Comparison of ENCODE assay signal across 11 mouse cellular contexts in genomic region chr4:140550670-140551069, GRCm38 (mm10).
A peak's percentile ranks its signal among the peaks of the same experiment; 100 is the strongest.
DNase-seq lines count a peak whose midpoint lies in the region; ATAC-seq and TF ChIP-seq lines count a peak whose summit lies in the region.
"Had no signal": no experiment of that assay in that cellular context is flagged by ENCODE, and none has a peak within 500 bp of the region (broad histone marks: within the 10 kb centered on the region; RNA-seq: fewer than 3 reads in every experiment).

No protein-coding gene starts in this region.

- DNase-seq in embryonic facial prominence, embryonic 10.5 days (ENCODE audit: low spot score): no peak
- DNase-seq in kidney, adult 11 months: no peak
- peak; percentile 8 for DNase-seq in thymus, adult 2 months
- no peak for DNase-seq in thymus, postnatal 36 days
- no peak for DNase-seq in lung, postnatal 14 days
- DNase-seq: adrenal gland, adult 8-10 months had no signal

- H3K27me3 ChIP-seq in embryonic facial prominence, embryonic 13.5 days: no peaks in the 10 kb centered on the region
- H3K27me3 ChIP-seq in embryonic facial prominence, embryonic 10.5 days (replicated peaks; ENCODE audit: low read depth, poor library complexity, severe bottlenecking): no peaks in the 10 kb centered on the region
- no peaks in the 10 kb centered on the region for H3K27me3 ChIP-seq in kidney, embryonic 16.5 days (ENCODE audit: insufficient read depth, low read length)
- no peaks in the 10 kb centered on the region; the same call in 1 of the 2 replicates for H3K27me3 ChIP-seq in thymus, adult 2 months (ENCODE audit: control insufficient read depth, insufficient read depth, low read length)
- no peaks in the 10 kb centered on the region for H3K27me3 ChIP-seq in neural tube, embryonic 15.5 days (replicated peaks)
- H3K27me3 ChIP-seq: liver, embryonic 15.5 days; Patski had no signal

- no peak overlapping the region for H3K4me3 ChIP-seq in embryonic facial prominence, embryonic 13.5 days
- H3K4me3 ChIP-seq in embryonic facial prominence, embryonic 10.5 days: no peak overlapping the region
- no peak overlapping the region for H3K4me3 ChIP-seq in kidney, embryonic 16.5 days (ENCODE audit: low read length)
- no peak overlapping the region for H3K4me3 ChIP-seq in thymus, adult 2 months (ENCODE audit: control insufficient read depth, insufficient read depth, low read length)
- no peak overlapping the region for H3K4me3 ChIP-seq in neural tube, embryonic 15.5 days (replicated peaks)
- H3K4me3 ChIP-seq: liver, embryonic 15.5 days had no signal

- no peak overlapping the region for H3K4me2 ChIP-seq in embryonic facial prominence, embryonic 13.5 days
- H3K4me2 ChIP-seq in kidney, embryonic 16.5 days (replicated peaks; ENCODE audit: low read depth, low read length): no peak overlapping the region
- no peak overlapping the region for H3K4me2 ChIP-seq in neural tube, embryonic 15.5 days
- H3K4me2 ChIP-seq: liver, embryonic 15.5 days had no signal

- H3K9ac ChIP-seq in embryonic facial prominence, embryonic 13.5 days: no peak overlapping the region
- H3K9ac ChIP-seq in kidney, embryonic 16.5 days (replicated peaks; ENCODE audit: low read length): no peak overlapping the region
- H3K9ac ChIP-seq in neural tube, embryonic 15.5 days (replicated peaks): no peak overlapping the region
- H3K9ac ChIP-seq: liver, embryonic 15.5 days had no signal

- no peak for TF ChIP-seq POLR2A in thymus, adult 2 months (IDR thresholded peaks at IDR 0.05; ENCODE audit: control insufficient read depth, extremely low read depth, insufficient read depth, low read length, poor library complexity)

- no peak for ATAC-seq in embryonic facial prominence, embryonic 13.5 days (ENCODE audit: insufficient number of reproducible peaks, insufficient read depth, low FRiP score, low TSS enrichment, low read depth)
- ATAC-seq in kidney, embryonic 16.5 days (ENCODE audit: low FRiP score, low TSS enrichment): no peak
- ATAC-seq in neural tube, embryonic 15.5 days (ENCODE audit: low FRiP score): no peak
- ATAC-seq: Patski had no signal

- H3K4me1 ChIP-seq in embryonic facial prominence, embryonic 13.5 days: peaks cover 6% of the 10 kb centered on the region; the same call in 1 of the 2 replicates
- H3K4me1 ChIP-seq in embryonic facial prominence, embryonic 10.5 days: peaks cover 3% of the 10 kb centered on the region; the same call in 1 of the 2 replicates
- peaks cover 3% of the 10 kb centered on the region for H3K4me1 ChIP-seq in kidney, embryonic 16.5 days (ENCODE audit: insufficient read depth, low read length)
- H3K4me1 ChIP-seq in thymus, adult 2 months (replicated peaks; ENCODE audit: control insufficient read depth, insufficient read depth, low read length): no peaks in the 10 kb centered on the region
- H3K4me1 ChIP-seq in neural tube, embryonic 15.5 days: peaks cover 18% of the 10 kb centered on the region
- H3K4me1 ChIP-seq: liver, embryonic 15.5 days had no signal

- 92% methylated on average over 6 of the region's 6 CpGs for WGBS in embryonic facial prominence, embryonic 13.5 days
- 91% methylated on average over 6 of the region's 6 CpGs for WGBS in embryonic facial prominence, embryonic 10.5 days
- 94% methylated on average over 6 of the region's 6 CpGs for WGBS in kidney, embryonic 16.5 days
- 95% methylated on average over 6 of the region's 6 CpGs for WGBS in thymus, adult 2 months
- WGBS in neural tube, embryonic 15.5 days: 92% methylated on average over 6 of the region's 6 CpGs

- TF ChIP-seq CTCF in thymus, adult 2 months (IDR thresholded peaks at IDR 0.05; ENCODE audit: borderline replicate concordance, control insufficient read depth, extremely low read depth, insufficient read depth, low read length, poor library complexity): no peak

- H3K27ac ChIP-seq in embryonic facial prominence, embryonic 13.5 days: 0 out of 2 replicates have a peak overlapping the region, but pooled peaks have one; percentile 34
- H3K27ac ChIP-seq in embryonic facial prominence, embryonic 10.5 days (replicated peaks): no peak overlapping the region
- H3K27ac ChIP-seq in kidney, embryonic 16.5 days (ENCODE audit: low read length): peak overlapping the region; percentile 12; the same call in 1 of the 2 replicates
- no peak overlapping the region for H3K27ac ChIP-seq in thymus, adult 2 months (ENCODE audit: control insufficient read depth, insufficient read depth, low read length)
- peak overlapping the region; percentile 52 for H3K27ac ChIP-seq in neural tube, embryonic 15.5 days (replicated peaks)
- H3K27ac ChIP-seq: liver, embryonic 15.5 days had no signal

- H3K9me3 ChIP-seq in embryonic facial prominence, embryonic 13.5 days: no peaks in the 10 kb centered on the region
- H3K9me3 ChIP-seq in embryonic facial prominence, embryonic 10.5 days: no peaks in the 10 kb centered on the region
- no peaks in the 10 kb centered on the region for H3K9me3 ChIP-seq in kidney, embryonic 16.5 days (ENCODE audit: low read length)
- H3K9me3 ChIP-seq in neural tube, embryonic 15.5 days (replicated peaks): no peaks in the 10 kb centered on the region
- H3K9me3 ChIP-seq: liver, embryonic 15.5 days had no signal

- H3K36me3 ChIP-seq in embryonic facial prominence, embryonic 13.5 days: peaks cover 71% of the 10 kb centered on the region
- peaks cover 90% of the 10 kb centered on the region for H3K36me3 ChIP-seq in embryonic facial prominence, embryonic 10.5 days (replicated peaks)
- peaks cover 43% of the 10 kb centered on the region for H3K36me3 ChIP-seq in kidney, embryonic 16.5 days (ENCODE audit: insufficient read depth, low read length)
- no peaks in the 10 kb centered on the region for H3K36me3 ChIP-seq in thymus, adult 2 months (ENCODE audit: control insufficient read depth, insufficient read depth, low read length)
- peaks cover 49% of the 10 kb centered on the region for H3K36me3 ChIP-seq in neural tube, embryonic 15.5 days

Comparison
In these comparisons a context has a peak if more than half of its experiments do, and no peak if none do; other contexts are left out.
1. H3K27ac ChIP-seq: peak in embryonic facial prominence, embryonic 13.5 days (single experiment), kidney, embryonic 16.5 days (single experiment) and neural tube, embryonic 15.5 days (single experiment); none in embryonic facial prominence, embryonic 10.5 days (single experiment) and thymus, adult 2 months (single experiment).